Mouse (Mus musculus): ENCODE results near the gene 4930432M17Rik. TPM values are rescaled to one million over a fixed set of nuclear protein-coding genes. Genes with fewer than 3 reads are reported as not detected.

The 4930432M17Rik gene
- total RNA-seq, 2 experiments from 2014 or later: not detected

DNA sequence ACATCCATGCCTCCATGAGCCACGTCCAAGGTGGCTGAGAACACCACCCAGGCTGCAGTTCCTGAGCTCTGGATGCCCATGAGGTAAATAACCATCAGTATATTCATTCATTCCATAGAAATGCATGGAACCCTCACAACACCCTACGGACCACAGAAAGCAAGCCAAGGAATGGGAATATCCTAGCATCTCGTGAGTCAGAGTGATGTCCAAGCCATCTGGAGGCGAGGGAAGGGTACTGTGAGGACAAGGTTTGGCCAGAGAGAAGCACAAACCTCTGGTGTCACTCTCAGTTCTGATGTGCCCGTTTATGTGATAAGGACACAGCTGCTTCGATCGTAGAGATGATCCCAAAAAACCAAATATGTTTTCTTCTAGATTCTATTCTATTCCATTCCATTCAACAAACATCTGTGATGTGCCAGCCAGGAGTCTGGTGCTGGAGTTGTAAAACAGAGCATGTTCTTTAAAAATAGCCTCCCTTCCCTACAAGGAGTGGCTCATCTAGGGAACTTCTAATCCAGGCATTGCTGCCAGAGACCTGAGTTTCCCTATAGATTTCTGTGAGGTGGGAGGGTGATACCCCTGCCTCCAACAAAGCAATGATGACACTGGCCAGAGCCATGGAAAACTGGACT, 40.5 kb downstream of the 4930432M17Rik start:
- DNase-seq: no peak

DNA sequence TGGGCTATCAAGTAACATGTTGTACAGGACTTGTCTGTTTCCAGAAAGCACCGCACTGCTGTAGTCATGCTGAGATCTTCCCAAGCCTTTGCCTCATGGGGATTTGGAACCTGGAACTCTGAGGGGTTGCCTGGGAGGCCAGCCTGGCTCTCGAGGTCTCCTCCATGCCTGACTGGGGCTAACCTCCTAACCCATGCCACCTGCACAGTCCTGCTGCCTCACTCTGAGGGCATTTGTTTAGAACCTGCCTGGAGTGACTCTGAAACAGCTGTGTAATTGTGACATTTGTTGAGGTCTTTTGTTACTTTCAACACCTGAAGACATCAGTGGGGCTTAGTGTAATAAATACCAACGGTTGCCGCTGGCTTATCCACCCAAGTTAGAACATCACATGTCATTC, 41.7 kb downstream of the 4930432M17Rik start:
- no peak for DNase-seq

DNA sequence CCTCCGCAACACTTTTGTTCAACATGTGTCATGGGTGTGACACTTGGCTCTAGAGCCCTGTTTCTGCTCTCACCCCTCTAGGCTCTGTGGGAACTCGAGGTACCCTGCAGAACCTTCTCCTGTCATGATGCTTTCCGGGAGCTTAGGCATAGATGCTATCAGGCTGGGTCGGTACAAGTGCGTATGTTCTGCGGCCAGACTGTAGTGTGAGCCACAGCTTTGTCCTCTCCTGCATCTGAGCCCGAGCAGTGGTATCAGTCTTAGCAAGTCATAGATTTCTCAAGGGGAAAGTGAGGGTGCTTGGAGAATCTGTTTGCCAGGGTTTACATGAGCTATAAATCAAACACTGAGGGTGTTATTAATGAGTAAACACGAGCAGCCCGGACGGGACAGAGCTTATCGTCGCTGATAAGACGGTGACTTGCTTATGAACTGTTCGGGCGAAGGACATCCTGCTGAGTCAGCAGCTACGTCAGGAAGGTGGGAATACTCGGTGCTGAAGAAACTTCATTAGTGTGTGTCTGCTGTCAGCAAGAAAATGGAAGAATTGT, 42.7 kb downstream of the 4930432M17Rik start:
- no peak for DNase-seq

DNA sequence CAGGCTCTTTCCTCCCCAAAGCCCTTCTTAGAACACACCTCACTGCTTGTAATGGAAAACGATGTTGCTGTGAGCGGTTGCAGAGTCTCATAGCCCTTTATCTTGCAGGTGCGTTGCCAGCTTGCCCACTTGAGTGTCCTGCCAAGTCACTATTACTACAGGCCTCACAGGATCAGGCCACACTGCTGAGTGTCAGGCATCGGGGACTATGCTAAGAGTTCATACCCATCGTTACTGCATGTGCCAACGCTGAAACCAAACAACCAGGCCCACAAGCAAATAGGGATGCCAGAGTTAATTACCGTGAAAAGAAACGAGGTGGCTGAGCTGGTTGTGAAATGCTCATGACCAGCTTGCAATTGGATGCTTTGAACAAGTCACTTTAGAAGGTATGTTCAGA, 43.3 kb downstream of the 4930432M17Rik start:
- no peak for DNase-seq

DNA sequence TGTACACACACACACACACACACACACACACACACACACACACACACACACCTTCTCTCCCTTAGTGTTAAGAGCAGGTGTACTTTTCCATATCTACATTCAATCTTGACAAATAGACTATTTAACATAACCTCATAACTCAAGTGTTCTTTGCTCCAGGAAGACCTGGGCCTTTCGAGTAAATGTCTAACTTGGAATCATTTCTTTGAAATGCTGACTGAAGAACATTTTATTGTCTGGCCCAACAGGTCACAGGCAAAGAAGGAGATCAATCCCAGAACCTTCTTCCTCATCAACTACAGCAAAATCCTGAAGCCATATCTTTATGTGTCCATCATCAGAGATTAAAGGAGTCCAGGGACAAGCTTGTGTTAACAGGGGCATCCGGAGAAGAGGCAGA, 43.9 kb downstream of the 4930432M17Rik start:
- no peak for DNase-seq

DNA sequence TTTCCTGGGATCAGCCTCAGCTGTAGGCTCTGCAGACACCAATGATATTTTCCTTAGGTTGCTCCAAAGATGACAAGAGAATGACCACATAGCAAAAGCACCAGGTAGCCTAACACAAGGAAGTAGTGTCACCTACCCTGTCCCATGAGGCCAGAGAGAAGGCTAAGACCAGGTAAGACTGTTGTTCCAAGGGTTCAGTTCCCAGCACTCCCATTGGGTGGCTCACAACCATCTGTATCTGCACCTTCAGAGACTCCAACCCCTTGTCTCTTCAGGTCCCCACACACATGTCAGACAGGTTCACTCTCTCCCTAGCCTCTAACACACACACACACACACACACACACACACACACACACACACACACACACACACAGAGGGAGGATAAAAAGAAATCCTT, 44.8 kb downstream of the 4930432M17Rik start:
- no peak for DNase-seq

DNA sequence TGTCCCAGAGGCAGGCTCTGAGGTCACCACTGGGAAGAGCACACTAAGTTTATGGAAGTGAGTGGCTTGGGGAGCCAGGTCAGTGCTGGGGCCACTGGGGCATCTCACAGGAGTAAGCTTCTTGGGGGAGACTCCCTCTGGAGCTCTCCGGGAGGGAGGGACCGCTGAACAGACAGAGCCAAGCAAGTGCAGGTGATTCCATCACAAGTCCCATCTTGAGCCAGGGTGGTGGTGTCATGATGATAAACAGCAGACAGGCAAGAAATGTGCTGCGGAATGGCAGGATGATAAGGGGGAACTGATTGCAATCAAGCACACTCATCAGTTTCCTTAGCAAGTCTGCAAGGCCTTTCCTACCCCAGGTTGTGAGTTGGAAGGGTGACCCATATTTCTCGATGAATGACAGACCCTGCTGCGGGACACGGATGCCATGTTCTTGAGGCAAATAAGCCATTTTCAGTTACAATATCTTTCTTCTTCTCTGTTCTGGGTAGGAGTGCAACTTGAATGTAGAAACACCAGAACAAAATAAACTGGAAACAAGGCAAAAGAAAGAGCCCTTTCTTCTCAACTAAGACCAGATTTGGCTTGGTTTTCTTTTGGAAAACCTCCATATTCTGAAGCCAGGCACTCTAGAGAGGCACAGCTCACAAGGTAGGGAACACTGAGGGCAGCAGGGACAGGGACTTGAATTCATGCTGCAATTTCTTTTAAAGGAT, 45.3 kb downstream of the 4930432M17Rik start:
- no peak for DNase-seq

DNA sequence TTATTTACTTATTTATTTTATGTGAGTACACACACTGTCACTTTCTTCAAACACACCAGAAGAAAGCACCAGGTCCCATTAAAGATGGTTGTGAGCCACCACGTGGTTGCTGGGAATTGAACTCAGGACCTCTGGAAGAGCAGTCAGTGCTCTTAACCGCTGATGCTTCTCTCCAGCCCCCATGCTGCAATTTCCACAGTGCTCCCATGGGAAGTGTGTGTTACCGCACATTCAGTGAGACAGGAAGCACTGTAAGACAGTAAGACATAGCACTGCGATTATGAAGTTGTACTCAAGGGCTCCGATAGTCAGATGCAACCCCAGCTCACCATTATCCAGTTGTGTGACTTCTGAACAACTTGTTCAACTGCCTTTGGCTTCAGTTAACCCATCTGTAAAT, 45.9 kb downstream of the 4930432M17Rik start:
- DNase-seq: no peak

DNA sequence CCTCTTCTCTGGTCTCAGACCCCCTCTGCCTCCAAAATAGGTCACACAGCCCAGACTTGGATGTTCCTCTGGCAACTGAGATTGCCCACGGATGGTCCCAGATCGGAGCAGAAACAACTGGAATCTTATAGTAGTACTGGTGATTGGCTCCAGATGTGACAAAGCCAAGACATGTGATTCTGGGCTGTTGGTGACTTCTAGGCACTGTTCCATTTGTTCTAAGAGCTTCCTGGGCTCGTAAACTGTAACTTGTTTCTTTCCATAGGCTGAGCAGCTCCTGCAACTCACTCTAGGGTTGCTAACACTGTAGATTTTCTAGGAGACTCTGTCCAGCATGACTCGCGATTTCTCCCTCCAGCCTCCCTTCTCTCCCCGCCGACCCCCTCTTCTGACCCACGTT, 48.1 kb downstream of the 4930432M17Rik start:
- DNase-seq: no peak

DNA sequence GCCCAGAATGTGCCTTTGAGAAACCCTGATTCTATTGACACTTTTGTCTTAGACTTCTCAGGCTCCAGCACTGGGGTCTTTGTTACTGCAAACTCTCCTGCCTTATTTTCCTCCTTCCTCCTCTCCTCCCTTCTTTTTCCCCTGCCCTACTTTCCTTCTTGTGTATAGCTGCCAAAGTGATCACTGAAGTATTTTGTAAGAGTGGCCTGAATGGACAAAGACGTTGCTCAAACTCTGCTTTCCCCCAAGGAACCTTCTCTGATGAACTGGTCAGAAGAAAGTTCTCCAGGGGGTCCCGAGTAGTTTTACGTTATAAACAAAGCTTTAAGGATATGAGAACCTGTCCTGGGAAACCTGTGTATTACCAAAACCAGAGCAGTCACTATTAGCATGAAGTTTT, 49.1 kb downstream of the 4930432M17Rik start:
- DNase-seq: no peak

DNA sequence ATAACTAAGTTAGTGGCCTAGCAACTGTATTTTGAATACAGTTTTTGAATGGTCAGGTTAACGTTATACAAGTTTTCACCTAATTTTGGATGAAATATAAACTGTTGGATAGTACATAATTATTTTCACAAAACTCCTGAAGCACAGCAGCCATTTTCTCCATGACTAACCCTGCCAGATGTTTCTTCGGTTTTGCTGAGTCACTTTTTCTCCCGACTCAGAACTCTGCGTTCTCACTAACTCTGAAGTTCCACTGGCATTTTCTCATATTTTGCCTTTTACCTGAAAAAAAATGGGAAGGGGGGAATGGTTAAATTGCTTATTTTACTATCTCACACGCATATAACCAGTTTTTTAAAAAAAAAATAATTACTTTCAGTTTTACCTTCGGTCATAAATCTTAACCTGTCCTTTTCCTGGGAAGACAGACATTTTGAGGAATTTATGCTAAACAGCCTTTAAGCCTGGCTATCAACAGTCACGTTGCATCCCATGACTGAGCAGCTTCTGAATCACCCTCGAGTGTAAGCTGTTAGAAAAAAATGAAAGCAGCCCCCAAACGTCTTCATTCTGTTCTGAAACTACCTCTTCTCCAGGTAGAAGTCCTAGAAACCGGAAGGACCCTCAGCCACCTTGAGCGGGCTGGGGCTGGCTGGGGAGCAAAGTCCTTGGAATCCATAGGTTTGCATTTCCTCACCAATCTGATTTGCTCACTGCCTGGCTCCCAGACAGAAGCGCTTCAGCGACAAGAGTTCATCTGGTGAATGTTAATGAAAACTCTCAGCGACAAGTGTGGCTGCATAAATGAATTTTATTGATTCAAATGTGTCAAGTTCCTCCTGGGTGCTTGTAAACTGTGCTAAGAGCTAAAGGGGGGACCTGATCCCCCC, 50.5 kb downstream of the 4930432M17Rik start:
- DNase-seq: no peak

DNA sequence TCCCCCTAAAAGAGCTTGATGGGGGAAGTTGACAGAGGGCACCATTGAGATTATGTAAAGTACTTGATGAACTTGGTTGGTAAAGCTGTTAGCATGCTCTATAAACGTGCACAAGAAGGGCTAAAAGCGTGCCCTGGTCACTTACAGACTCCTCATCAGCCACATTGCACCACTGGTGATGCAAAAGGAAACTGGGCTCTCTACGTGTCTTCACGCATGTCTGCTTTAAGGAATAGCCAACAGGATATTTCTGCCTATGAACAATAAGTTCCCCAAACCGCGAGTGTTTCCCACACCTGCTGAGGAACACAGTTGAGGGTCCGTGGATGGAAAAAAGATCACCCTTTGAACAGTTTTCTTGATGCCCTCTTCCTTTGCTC, 51.1 kb downstream of the 4930432M17Rik start:
- DNase-seq: no peak

DNA sequence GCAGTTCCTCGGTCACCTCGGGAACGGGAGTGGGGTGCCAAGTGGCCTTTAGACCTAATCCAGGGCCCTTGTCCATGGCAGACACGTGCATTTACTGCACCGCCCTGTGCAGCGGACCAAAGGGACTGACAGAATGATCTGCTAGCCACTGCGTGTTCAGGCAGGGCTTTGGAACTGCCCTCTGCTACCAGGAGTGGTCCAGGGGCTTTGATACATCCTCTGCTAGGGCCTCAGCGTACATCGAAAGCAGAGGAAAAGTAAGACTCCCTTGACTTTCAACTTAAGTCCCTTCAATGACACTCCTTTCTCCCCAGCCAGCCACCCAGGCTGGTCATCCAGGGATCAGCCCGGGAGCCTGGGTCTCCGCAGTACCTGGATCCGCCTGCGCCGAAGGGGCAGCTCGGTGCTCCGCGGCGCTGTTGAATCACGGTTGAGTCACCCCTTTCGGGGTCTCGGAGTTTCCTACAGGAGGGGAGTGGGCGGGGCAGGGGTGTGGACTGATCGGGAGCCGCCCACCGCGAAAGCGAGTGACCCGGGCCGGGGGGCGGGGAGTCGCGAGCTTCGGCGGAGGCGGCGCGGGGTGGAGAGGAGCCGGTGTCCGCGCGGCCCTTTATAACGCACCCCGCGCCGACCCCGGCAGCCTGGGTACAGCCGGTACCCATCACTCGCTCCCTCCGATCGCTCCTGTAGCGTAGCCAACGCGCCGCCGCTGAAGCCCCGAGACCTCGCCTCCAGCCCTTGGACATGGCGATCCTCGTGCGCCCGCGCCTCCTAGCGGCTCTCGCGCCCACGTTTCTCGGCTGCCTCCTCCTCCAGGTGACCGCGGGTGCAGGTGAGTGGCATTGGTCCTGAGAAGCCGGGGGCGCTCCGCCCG, 52.6 kb downstream of the 4930432M17Rik start, which contains the start of gene F3:
TSS of gene F3 (plus strand) at position 567 of the 874 bp plus-strand sequence.
- DNase-seq: peak; percentile 84

DNA sequence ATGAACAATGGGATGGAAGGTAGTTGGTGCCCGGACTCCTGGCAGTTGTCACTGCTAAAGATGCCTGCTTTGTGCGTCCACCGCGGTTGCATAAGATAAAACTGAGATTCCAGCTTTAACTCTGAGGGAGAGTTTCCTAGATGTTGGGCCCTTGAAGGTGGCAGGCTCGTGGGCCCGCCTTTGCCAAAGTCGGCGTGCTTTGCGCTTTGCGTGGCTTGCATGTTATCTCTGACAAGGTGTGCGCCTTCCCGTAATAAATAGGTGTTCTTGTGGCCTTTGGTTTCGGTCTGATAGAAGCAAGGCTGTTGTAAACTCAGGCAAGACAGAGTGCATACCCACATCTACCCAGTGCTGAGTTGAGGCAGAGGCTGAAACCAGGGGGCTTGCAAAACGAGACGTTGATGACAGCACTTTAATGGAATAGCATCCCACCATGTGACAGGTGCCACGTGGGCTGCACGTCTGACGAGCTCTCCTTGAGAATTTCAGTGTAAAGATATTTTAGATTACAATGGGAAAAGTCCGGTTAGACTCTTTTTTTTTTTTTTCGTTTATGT, 53.5 kb downstream of the 4930432M17Rik start:
- DNase-seq: no peak

DNA sequence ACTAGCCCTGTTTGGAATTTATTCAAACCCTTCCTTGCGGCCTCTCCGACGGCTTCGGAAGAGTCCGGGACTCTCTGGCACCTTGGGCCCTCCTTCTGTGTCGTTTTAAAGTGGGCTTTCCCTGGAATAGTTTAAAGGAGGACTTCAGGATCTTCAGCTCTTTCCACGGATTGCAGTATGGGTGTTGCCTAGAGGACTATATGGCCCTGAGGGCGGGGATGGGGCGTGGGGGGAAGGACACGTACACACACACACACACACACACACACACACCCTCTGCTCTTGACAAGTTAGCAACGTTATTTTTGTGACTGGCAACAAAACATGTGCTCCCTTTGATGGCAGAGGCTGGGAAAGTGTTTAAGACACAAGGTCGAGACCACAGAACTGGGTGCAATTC, 54.0 kb downstream of the 4930432M17Rik start:
- DNase-seq: no peak

DNA sequence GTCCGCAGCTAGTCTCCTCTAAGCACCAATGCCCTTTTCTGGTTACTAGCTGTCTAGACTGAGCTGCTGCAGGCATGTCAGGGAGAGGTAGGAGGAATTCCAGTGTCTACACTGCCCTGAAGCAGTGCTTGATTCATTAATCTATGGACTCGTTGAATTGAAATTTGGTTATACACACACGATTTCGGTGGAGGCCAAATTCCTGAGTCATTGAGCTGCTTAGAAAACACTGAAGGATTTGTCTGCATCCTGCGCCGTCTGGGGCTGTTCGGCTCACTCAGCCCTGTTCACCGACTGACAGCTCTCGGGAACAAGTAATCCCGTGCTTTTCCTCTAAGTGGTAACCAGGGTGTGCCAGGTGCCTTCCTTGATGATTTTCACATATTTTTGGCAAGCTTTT, 55.1 kb downstream of the 4930432M17Rik start:
- DNase-seq: no peak

DNA sequence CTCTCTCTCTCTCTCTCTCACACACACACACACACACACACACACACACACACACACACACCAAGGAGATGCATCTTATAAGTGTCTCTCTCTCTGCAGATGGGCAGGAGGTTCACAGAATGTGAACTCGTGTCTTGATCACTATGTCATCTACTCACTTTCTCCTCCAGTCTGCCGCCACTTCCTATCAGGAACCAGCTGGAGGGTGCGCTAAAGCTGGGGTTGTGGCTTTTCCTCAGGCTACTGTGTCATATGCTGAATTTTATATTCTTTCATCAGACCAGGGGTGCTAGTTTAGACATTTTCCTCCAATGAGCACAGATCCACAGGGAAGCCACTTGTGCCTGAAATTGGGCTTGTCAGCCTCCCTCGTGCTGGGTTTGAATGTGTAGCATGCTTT, 59.1 kb downstream of the 4930432M17Rik start:
- no peak for DNase-seq

Measured in gastrocnemius, postnatal 25 days (tissue).